Mouse (Mus musculus) brain, adult 2 months (tissue): Measurements from ENCODE around the gene Cmtm4.

Experiments
- DNase-seq: peaks from one replicate; pipeline ENCODE4 v3.0.0; 2011; ENCODE audit warnings: low read depth, low spot score

Cmtm4 gene

DNA sequence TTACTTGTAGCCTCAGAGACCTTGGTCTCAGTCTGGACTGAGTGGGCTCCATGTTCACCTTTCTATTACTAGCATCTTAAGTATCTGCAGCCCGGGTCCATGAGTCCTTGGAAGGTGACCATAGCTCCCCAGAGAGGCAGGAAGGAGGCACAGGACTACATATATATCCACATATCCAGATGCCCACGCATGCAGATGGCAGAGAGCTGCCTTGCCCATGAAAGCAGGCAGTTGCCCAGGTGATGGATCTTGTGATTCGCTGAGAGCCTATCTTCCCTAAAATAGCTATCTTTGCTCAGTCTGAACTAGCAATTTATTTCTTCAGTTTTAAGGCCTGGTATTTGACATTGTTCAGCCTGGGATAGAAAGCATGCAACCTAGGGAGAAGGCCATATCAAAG, 15.9 kb upstream of the Cmtm4 start:
- DNase-seq, result peak; percentile 91

GRCm38 (mm10) chr8:104410628-104411273, 15.1 kb upstream of the Cmtm4 start:
- DNase-seq, result peak; percentile 86

DNA sequence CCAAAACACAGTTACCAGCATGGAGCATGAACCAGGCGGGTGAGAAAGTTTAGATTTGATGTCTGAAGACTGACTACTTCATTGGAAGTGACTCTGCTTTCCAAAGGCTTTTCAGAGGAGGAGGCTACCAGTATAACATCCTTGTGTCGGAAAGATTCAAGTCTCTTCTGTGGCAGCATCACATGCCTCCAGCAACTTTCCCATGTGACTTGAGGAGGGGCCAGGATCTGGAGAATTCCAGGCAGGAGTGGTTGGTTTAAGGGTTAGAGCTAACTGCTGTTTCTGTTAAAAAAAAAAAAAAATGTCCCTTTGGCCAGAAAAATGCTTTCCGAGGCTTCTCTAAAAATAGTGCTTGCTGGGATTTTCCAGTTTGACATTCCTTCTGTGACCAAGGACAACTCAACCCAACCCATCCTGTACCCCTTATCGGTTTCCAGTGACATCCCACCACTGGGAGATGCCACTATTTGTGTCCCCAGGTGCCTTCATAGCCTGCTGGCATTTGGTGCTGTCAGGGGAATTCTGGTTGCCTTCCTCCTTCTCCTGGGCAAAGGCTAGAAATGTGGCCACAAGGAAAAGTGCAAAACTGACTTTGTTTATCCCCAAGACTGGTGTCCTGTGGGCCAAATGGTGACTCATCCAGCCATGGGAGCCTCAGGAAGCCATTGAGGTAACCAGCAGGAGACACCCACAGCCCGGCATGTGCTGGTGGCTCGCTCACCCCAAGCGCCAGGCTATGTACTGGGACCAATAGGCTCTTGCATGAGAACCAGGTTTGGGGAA, 12.9 kb upstream of the Cmtm4 start:
- no peak for DNase-seq

DNA sequence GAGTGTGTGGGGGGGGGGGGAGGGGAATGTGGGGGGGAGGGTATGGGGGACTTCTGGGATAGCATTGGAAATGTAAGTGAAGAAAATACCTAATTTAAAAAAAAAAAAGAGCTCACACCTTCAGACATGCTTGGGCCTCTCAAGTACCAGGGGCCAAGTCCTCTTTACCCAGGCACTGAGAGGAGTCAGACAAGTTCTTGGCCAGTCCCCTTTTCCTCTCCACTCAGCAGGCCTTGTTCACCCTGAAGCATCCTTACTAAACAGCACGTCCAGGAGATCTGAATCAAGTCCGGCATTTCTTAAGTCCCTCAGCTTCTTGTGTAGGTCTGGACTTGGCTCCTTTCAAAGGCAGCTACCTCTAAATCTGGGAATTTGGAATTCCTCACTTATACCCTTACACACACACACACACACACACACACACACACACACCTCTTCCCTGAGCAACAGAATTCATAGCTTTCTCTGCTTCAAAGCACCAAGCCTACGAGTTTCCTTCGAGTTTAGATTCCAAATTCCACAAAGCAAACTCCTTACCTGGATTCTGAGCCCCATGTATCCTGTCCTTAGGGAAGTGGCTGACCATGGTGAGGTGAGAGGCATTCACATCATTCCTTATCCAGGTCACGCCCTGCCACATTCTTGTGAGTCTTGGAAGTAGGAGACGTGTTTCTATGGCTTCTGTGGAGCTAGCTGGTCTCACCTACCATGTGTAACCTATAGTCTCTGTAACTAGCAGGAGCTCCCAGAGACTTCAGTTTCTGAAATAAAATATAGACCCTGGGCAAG, 10.9 kb upstream of the Cmtm4 start:
- DNase-seq, result no peak

- no peak for DNase-seq
Observed at GRCm38 (mm10) chr8:104405430-104406187, 10.0 kb upstream of the Cmtm4 start.

DNA sequence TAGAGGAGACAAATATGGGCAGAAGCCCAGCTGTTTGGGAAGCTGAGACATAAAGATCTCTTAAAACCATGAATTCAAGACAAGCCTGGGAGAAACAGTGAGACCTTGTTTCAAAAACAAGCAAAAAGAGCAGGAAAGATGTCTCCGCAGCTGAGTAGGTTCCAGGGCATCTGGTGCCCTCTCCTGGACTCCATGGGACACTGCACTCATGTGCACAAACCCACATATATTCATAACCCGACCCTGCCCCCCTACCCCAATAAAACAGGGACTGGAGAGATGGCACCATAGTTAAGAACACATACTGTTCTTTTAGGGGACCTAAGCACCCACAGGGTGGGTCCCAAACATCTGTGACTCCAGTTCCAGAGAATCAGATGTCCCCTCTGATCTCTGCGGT, 8.0 kb upstream of the Cmtm4 start:
- DNase-seq, result no peak

- peak; percentile 60 for DNase-seq
Observed at GRCm38 (mm10) chr8:104394801-104395702, 555 bp downstream of the Cmtm4 start.

DNA sequence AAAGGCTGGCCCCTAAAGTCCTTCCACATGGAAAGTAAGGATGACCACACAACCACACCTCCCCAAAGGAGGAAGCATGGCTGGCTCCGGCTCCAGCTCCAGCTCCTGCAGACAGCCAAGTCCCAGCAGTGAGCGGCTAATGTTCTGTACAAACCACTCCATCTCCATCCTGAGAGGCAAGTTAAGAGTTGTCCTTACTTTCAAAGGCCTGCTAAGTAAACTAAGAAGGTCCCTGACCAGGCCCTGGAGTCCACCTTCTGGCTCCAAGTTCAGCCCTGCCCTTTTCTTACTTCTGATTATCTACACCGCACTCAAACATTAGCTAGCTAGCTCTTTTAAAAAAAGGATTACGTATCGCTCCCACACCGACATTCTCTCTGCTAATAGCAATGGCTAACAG, 1.8 kb downstream of the Cmtm4 start:
- DNase-seq, result no peak

DNA sequence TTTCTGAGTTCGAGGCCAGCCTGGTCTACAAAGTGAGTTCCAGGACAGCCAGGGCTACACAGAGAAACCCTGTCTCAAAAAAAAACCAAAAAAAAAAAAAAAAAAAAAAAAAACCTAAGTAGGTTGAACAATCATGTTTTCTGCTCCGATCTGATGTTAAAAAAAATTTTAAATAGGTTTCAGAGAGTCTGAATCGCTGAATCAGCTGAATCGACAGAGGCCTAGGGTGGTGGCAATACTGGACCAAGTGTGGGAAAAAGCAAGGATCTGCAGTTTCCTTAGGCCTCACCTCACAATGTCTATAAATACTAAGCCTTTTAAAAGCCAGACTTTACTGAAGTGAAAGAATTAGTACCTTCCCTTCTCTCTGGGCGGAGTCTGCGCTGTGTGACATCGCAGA, 2.5 kb downstream of the Cmtm4 start:
- DNase-seq, result no peak

- DNase-seq, result no peak
Observed at GRCm38 (mm10) chr8:104390245-104390644, 5.4 kb downstream of the Cmtm4 start.

DNA sequence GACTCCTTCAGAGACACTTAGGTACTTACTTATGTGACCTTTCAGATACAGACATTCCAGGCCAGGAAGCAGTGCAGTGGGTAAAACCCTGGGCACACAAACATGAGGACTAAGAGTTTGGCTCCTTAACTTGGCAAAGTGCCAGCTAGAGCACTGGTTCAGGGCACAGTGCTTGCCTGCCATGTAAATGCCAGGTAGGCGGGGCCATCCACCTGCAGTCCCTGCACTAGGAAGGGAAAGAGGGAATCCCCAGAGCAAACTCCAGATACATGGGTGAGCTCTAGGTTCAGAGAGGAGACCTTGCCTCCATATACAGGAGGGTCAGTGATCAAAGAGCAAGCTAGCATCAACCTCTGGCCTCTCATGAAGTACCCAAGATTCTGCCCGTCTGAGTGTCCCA, 7.6 kb downstream of the Cmtm4 start:
- peak; percentile 72 for DNase-seq

GRCm38 (mm10) chr8:104387501-104387900, 8.1 kb downstream of the Cmtm4 start:
- no peak for DNase-seq

- no peak for DNase-seq
Observed at GRCm38 (mm10) chr8:104386693-104387092, 8.9 kb downstream of the Cmtm4 start.

DNA sequence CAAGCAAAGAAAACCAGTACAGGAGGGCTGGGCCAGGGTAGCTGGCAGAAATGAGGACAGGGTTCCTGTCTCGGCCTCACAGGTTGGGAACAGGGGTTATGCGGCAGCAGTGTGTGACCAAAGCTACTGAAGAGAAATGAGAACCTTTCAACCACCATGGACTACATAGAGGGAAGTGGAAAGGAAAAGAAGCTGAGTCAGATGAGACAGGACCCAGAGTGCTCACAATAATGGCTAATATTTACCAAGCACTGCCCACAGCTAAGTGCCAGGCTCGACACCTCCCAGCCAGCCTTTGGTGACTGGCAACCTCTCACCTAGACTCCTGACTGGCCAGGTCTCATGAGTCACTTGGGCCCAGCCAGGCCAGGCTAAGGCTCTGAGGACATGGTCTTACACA, 11.6 kb downstream of the Cmtm4 start:
- peak; percentile 20 for DNase-seq

DNA sequence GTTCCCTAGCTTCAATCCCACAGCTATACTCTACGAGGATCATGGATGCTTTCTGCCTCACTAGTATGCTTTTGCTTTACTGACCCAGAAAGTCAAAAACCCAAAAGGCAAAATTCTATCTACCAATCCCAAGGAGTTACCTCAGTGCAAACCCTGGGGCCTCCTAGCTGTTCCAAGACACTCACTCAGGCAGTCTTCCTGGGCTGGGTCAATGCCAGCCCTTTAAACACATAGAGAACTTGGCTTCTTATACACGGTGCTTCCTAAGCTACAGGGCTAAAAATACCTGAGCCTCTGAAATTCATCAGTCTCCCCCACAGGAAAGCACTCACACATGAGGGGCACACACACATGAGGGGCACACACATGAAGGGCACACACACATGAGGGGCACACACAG, 12.3 kb downstream of the Cmtm4 start:
- peak; percentile 70 for DNase-seq

- no peak for DNase-seq
Observed at GRCm38 (mm10) chr8:104380961-104381411, 14.6 kb downstream of the Cmtm4 start.

DNA sequence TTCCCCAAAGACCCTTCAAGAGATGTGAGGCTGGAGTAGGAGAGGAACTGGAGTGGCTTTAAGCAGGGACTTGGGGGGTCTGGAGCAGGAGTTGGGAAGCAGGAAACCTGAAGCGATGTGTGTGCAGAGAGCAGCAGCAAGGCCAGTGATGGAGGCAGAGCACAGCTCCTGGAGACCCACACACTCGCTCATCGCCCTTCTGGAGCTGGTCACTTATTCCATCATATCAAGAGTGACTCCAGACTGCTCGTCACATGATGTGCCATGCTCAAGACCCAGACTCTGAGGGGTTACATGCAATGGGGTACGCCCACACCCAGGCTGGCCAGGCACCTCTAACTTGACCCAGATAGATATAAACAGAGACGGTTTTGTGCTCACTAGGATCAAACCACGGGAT, 15.3 kb downstream of the Cmtm4 start:
- no peak for DNase-seq

- peak; percentile 58 for DNase-seq
Observed at GRCm38 (mm10) chr8:104379301-104379836, 16.2 kb downstream of the Cmtm4 start.

DNA sequence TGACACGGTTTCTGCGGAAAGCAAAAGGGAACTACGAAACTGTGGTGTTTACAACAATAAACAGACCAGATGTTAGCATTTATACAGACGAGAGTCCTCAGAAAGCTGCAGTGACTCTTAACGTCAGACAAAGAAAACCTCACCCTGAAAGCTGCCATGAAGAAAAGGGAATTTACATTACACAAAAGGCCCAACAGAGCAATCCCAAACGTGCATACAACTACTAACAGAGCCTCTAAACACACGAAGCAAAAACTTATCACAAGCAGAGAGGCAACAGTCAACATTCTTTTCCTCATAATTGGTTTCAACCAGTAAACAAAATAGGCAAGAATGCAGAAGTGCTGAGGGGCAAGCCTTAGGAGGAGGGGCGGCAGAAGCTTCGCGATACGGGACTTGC, 18.9 kb downstream of the Cmtm4 start:
- no peak for DNase-seq

DNA sequence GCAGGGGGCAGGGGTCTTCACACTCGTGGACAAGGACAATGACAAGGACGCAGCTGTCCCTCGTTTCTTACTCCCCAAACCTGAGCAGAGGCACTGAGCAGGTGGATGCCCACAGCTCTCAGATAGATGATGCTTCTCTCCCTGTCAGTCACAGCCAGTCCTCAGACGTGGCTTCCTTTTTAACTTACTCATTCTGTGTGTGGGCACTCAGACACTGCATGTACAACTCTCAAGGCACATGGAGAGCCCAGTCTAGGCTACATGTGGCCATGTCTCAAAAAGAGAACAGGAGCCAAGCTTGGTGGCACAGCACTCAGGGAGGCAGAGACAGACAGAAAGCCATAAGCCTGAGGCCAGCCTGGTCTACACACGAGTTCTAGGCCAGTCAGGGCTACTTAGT, 19.6 kb downstream of the Cmtm4 start:
- DNase-seq, result peak; percentile 59
